In genomic region chr9:91361033-91361855, GRCm38 (mm10) we compare ENCODE assay signal across 10 mouse cellular contexts. TPM values are rescaled to one million over a fixed set of nuclear protein-coding genes. Genes with fewer than 3 reads are reported as not detected.
DNase-seq lines count a peak whose midpoint lies in the region; ATAC-seq and TF ChIP-seq lines count a peak whose summit lies in the region.
"Had no signal": no experiment of that assay in that cellular context is flagged by ENCODE, and none has a peak within 500 bp of the region (broad histone marks: within the 10 kb centered on the region; RNA-seq: fewer than 3 reads in every experiment).

No protein-coding gene starts in this region.

- H3K79me2 ChIP-seq in heart, adult 2 months (replicated peaks; ENCODE audit: control insufficient read depth, insufficient read depth, low read length) = no peaks in the 10 kb centered on the region

- H3K9ac ChIP-seq in heart, embryonic 13.5 days = no peak overlapping the region
- H3K9ac ChIP-seq in heart, adult 2 months (ENCODE audit: low read depth, low read length) = no peak overlapping the region
- peak overlapping the region; percentile 76 for H3K9ac ChIP-seq in hindbrain, embryonic 12.5 days
- peak overlapping the region; percentile 64 for H3K9ac ChIP-seq in midbrain, postnatal 0 days (replicated peaks; ENCODE audit: low read length, poor library complexity, severe bottlenecking)

- H3K27ac ChIP-seq in heart, embryonic 13.5 days (replicated peaks) = no peak overlapping the region
- no peak overlapping the region for H3K27ac ChIP-seq in heart, adult 2 months
- peak overlapping the region; percentile 96 for H3K27ac ChIP-seq in hindbrain, embryonic 12.5 days
- peak overlapping the region; percentile 81 for H3K27ac ChIP-seq in midbrain, postnatal 0 days (ENCODE audit: low read depth, low read length)

- no peak for ATAC-seq in heart, embryonic 13.5 days (ENCODE audit: extremely low read depth, insufficient number of reproducible peaks, low FRiP score, low TSS enrichment)
- ATAC-seq in hindbrain, embryonic 12.5 days (ENCODE audit: low FRiP score) = no peak; the same call in 1 of the 2 replicates
- ATAC-seq in midbrain, postnatal 0 days (ENCODE audit: low FRiP score) = peak; percentile 2; the same call in 1 of the 2 replicates

- TF ChIP-seq POLR2A in heart, adult 2 months (IDR thresholded peaks at IDR 0.05; ENCODE audit: insufficient read depth, low read depth, low read length) = no peak

- H3K27me3 ChIP-seq in heart, embryonic 13.5 days (replicated peaks) = peaks cover 92% of the 10 kb centered on the region
- peaks cover 35% of the 10 kb centered on the region for H3K27me3 ChIP-seq in heart, adult 2 months (ENCODE audit: control insufficient read depth, insufficient read depth, low read length)
- H3K27me3 ChIP-seq in hindbrain, embryonic 12.5 days = peaks cover 60% of the 10 kb centered on the region
- peaks cover 39% of the 10 kb centered on the region for H3K27me3 ChIP-seq in midbrain, postnatal 0 days (ENCODE audit: insufficient read depth, low read length)
- H3K27me3 ChIP-seq: CH12.LX had no signal

- peak overlapping the region; percentile 67 for H3K4me2 ChIP-seq in heart, embryonic 13.5 days
- H3K4me2 ChIP-seq in hindbrain, embryonic 12.5 days (replicated peaks) = peak overlapping the region; percentile 46
- H3K4me2 ChIP-seq in midbrain, postnatal 0 days (ENCODE audit: low read depth, low read length, poor library complexity, severe bottlenecking) = peak overlapping the region; percentile 46

- peaks cover 27% of the 10 kb centered on the region for H3K4me1 ChIP-seq in heart, embryonic 13.5 days
- H3K4me1 ChIP-seq in heart, adult 2 months (ENCODE audit: control insufficient read depth, insufficient read depth, low read length) = no peaks in the 10 kb centered on the region
- H3K4me1 ChIP-seq in hindbrain, embryonic 12.5 days = no peaks in the 10 kb centered on the region
- no peaks in the 10 kb centered on the region for H3K4me1 ChIP-seq in midbrain, postnatal 0 days (ENCODE audit: insufficient read depth, low read length)

- WGBS in heart, embryonic 13.5 days = 2% methylated on average over 35 of the region's 35 CpGs
- 5% methylated on average over 35 of the region's 35 CpGs for WGBS in heart, adult 2 months
- WGBS in hindbrain, embryonic 12.5 days = under 1% methylated on average over 34 of the region's 35 CpGs
- 3% methylated on average over 35 of the region's 35 CpGs for WGBS in midbrain, postnatal 0 days

- peak overlapping the region; percentile 51 for H3K4me3 ChIP-seq in heart, embryonic 13.5 days
- no peak overlapping the region for H3K4me3 ChIP-seq in heart, adult 2 months
- peak overlapping the region; percentile 65 for H3K4me3 ChIP-seq in hindbrain, embryonic 12.5 days
- peak overlapping the region; percentile 49 for H3K4me3 ChIP-seq in midbrain, postnatal 0 days (ENCODE audit: low read depth, low read length)
- H3K4me3 ChIP-seq: erythroblast, embryonic 14.5 days had no signal

- no peak for TF ChIP-seq EP300 in heart, adult 2 months (IDR thresholded peaks at IDR 0.05; ENCODE audit: insufficient read depth, low read depth, low read length)

- intact Hi-C loops in heart, adult 2 months (cut with DNase I) = no loop called here

- H3K9me3 ChIP-seq in heart, embryonic 13.5 days = no peaks in the 10 kb centered on the region
- no peaks in the 10 kb centered on the region for H3K9me3 ChIP-seq in hindbrain, embryonic 12.5 days (replicated peaks)
- no peaks in the 10 kb centered on the region for H3K9me3 ChIP-seq in midbrain, postnatal 0 days (ENCODE audit: low read length)

- DNase-seq in heart, adult 2 months = no peak
- peak; percentile 51 for DNase-seq in cerebellum, adult 8-10 months
- peak; percentile 46 for DNase-seq in midbrain, postnatal 0 days (ENCODE audit: low spot score)
- DNase-seq in layer of hippocampus, postnatal 25 days (ENCODE audit: extremely low spot score in 1 of 2, low spot score in 1 of 2) = no peak
- no peak for DNase-seq in layer of hippocampus, adult 9-10 months (ENCODE audit: low spot score)
- no peak for DNase-seq in kidney, postnatal 25 days

- TF ChIP-seq CTCF in heart, adult 2 months (IDR thresholded peaks at IDR 0.05) = no peak
- no peak for TF ChIP-seq CTCF in midbrain, postnatal 0 days (IDR thresholded peaks at IDR 0.05)

- H3K36me3 ChIP-seq in heart, embryonic 13.5 days = no peaks in the 10 kb centered on the region
- H3K36me3 ChIP-seq in heart, adult 2 months (ENCODE audit: control insufficient read depth, insufficient read depth, low read length) = no peaks in the 10 kb centered on the region
- H3K36me3 ChIP-seq in hindbrain, embryonic 12.5 days = no peaks in the 10 kb centered on the region
- H3K36me3 ChIP-seq in midbrain, postnatal 0 days (ENCODE audit: insufficient read depth, low read length) = no peaks in the 10 kb centered on the region

RNA-seq across cellular contexts. Expression of gene Zic4, which starts 1.0 kb away (rescaled TPM):
- polyA plus RNA-seq in heart, embryonic 13.5 days (2015; fragmentation: Nextera tagmentation; extraction: Ambion mirVana) = not detected in 2 replicates
- total RNA-seq in heart, adult 2 months (2021) = not detected
- not detected in 2 replicates for polyA plus RNA-seq in heart, adult 2 months (2012; rRNA removed)
- 54.0 and 55.0 TPM in 2 replicates for polyA plus RNA-seq in hindbrain, embryonic 12.5 days (2016; fragmentation: Nextera tagmentation; extraction: Ambion mirVana)
- total RNA-seq in midbrain, postnatal 0 days (2014; rRNA removed) = 54.7 and 73.4 TPM in 2 replicates
- polyA plus RNA-seq in midbrain, postnatal 0 days (2015; fragmentation: Nextera tagmentation; extraction: Ambion mirVana) = 22.2 and 33.5 TPM in 2 replicates
- 1 to 10 TPM; 2.0 to 2.1 TPM for total RNA-seq in layer of hippocampus, postnatal 25 days (2021)
- total RNA-seq: CH12.LX had no signal

RNA-seq across cellular contexts. Expression of gene Zic1, which starts 4.4 kb away (rescaled TPM):
- 0.09 TPM in 1 of 2 replicates, not detected in the other for polyA plus RNA-seq in heart, embryonic 13.5 days (2015; fragmentation: Nextera tagmentation; extraction: Ambion mirVana)
- total RNA-seq in heart, adult 2 months (2021) = not detected
- polyA plus RNA-seq in heart, adult 2 months (2012; rRNA removed) = 0.08 TPM in 1 of 2 replicates, not detected in the other
- polyA plus RNA-seq in hindbrain, embryonic 12.5 days (2016; fragmentation: Nextera tagmentation; extraction: Ambion mirVana) = 17.0 and 17.9 TPM in 2 replicates
- 91.8 and 146 TPM in 2 replicates for total RNA-seq in midbrain, postnatal 0 days (2014; rRNA removed)
- polyA plus RNA-seq in midbrain, postnatal 0 days (2015; fragmentation: Nextera tagmentation; extraction: Ambion mirVana) = 4.1 and 8.2 TPM in 2 replicates
- total RNA-seq in layer of hippocampus, postnatal 25 days (2021) = 10 to 100 TPM; 10.1 to 13.2 TPM
- total RNA-seq: CH12.LX had no signal
- polyA plus RNA-seq: erythroblast, embryonic 14.5 days had no signal

Comparison
In these comparisons a context has a peak if more than half of its experiments do, and no peak if none do; other contexts are left out.
1. H3K27ac ChIP-seq: peak in hindbrain, embryonic 12.5 days (single experiment) and midbrain, postnatal 0 days (single experiment); none in heart, embryonic 13.5 days (single experiment) and heart, adult 2 months (single experiment).
2. H3K9ac ChIP-seq: peak in hindbrain, embryonic 12.5 days (single experiment) and midbrain, postnatal 0 days (single experiment); none in heart, embryonic 13.5 days (single experiment) and heart, adult 2 months (single experiment).
3. DNase-seq: peak in cerebellum, adult 8-10 months (single experiment) and midbrain, postnatal 0 days (single experiment); none in heart, adult 2 months (0 of 2), layer of hippocampus, postnatal 25 days (0 of 2), layer of hippocampus, adult 9-10 months (single experiment) and kidney, postnatal 25 days (0 of 2).
4. RNA of gene Zic4, which starts 1.0 kb away (polyA plus RNA-seq): 54.0 to 55.0 TPM in hindbrain, embryonic 12.5 days and 22.2 to 33.5 TPM in midbrain, postnatal 0 days; not detected in heart, embryonic 13.5 days and not detected in heart, adult 2 months; every median in the first group is over 10 times any median in the second.
5. Peak in every context shown above with its lines, with median percentiles within 50 percentile points of each other: H3K4me2 ChIP-seq.